Mouse (Mus musculus) spleen, adult 2 months (tissue): ENCODE data around the gene Arl4a. TPM values are rescaled to one million over a fixed set of nuclear protein-coding genes. Genes with fewer than 3 reads are reported as not detected.

Source experiments
- DNase-seq, 2 experiments: peaks; one replicate each; pipeline versions ENCODE4 v3.0.0 to v3.0.0-alpha.2; 2012 to 2021; ENCODE audit warnings: low spot score in 2 of 2, low read depth in 1 of 2
- H3K27ac ChIP-seq: fragments of 200-500 bp; 2 replicates; pipeline ENCODE4 v1.5.1; 2012; ENCODE audit warnings: low read length, inconsistent platforms; ENCODE audit not compliant: insufficient read depth
- H3K27me3 ChIP-seq: fragments of 200-500 bp; 2 replicates; pipeline ENCODE4 v1.6.1; 2012; ENCODE audit warnings: mild to moderate bottlenecking, moderate library complexity, low read length, inconsistent platforms; ENCODE audit not compliant: control insufficient read depth, insufficient read depth
- H3K36me3 ChIP-seq: fragments of 200-500 bp; 2 replicates; pipeline ENCODE4 v1.6.1; 2012; ENCODE audit warnings: mild to moderate bottlenecking, low read length, inconsistent platforms; ENCODE audit not compliant: control insufficient read depth, insufficient read depth
- H3K4me1 ChIP-seq: fragments of 200-500 bp; 2 replicates; pipeline ENCODE4 v1.6.1; 2011; ENCODE audit warnings: inconsistent platforms; ENCODE audit not compliant: control insufficient read depth, insufficient read depth, insufficient read length
- H3K4me3 ChIP-seq: fragments of 200-500 bp; 2 replicates; pipeline ENCODE4 v1.5.1; 2011; ENCODE audit warnings: mild to moderate bottlenecking, inconsistent platforms; ENCODE audit not compliant: insufficient read depth, insufficient read length; ENCODE audit errors: extremely low read depth
- CTCF ChIP-seq: fragments of 200-500 bp; IDR thresholded peaks from 2 replicates; pipeline ENCODE4 v1.5.1; 2011; ENCODE audit warnings: mild to moderate bottlenecking, inconsistent platforms; ENCODE audit not compliant: insufficient read depth, insufficient read length, insufficient replicate concordance; ENCODE audit errors: extremely low read depth
- POLR2A ChIP-seq: fragments of 200-500 bp; IDR thresholded peaks from 2 replicates; pipeline ENCODE4 v1.6.1; 2011; ENCODE audit warnings: low read depth, low read length, inconsistent platforms
- WGBS: fragments of 180-500 bp; shearing (Covaris S2); methylation state at CpG from one replicate; pipeline ENCODE4 v1.1.7; 2018; 5-methylcytosine and 5-hydroxymethylcytosine counted together
- polyA plus RNA-seq: library from polyadenylated mRNA; depleted of rRNA; stranded (reverse); fragments of >200 nt; gene quantifications from 2 replicates; pipeline ENCODE4 v1.2.3, GENCODE M21; 2012

Arl4a gene
- polyA plus RNA-seq, 1 experiment = 5.8 TPM

GRCm38 (mm10) chr12:39979066-39979465, 58.8 kb downstream of the Arl4a start:
- Histone ChIP-seq H3K36me3 (no peaks in the 10 kb centered on the region), H3K4me1 (no peaks in the 10 kb centered on the region), H3K27ac (no peak overlapping the region), H3K27me3 (no peaks in the 10 kb centered on the region), H3K4me3 (no peak overlapping the region)
- no peak for DNase-seq
- TF ChIP-seq CTCF (no peak), POLR2A (no peak)
- WGBS = 94% methylated on average over 5 of the region's 5 CpGs

GRCm38 (mm10) chr12:39977996-39978590, 59.7 kb downstream of the Arl4a start:
- DNase-seq = no peak
- Histone ChIP-seq H3K4me3 (no peak overlapping the region), H3K27me3 (no peaks in the 10 kb centered on the region), H3K4me1 (no peaks in the 10 kb centered on the region), H3K36me3 (no peaks in the 10 kb centered on the region), H3K27ac (no peak overlapping the region)
- TF ChIP-seq CTCF = no peak
- no peak for TF ChIP-seq POLR2A
- WGBS = 83% methylated on average over 8 of the region's 8 CpGs

GRCm38 (mm10) chr12:39976426-39976825, 61.4 kb downstream of the Arl4a start:
- no peaks in the 10 kb centered on the region for H3K27me3 ChIP-seq
- WGBS = 97% methylated on average over 2 of the region's 2 CpGs
- no peak overlapping the region for H3K4me3 ChIP-seq
- DNase-seq = no peak
- H3K27ac ChIP-seq = no peak overlapping the region
- no peaks in the 10 kb centered on the region for H3K4me1 ChIP-seq
- H3K36me3 ChIP-seq = no peaks in the 10 kb centered on the region
- TF ChIP-seq POLR2A = no peak
- TF ChIP-seq CTCF = no peak

- Histone ChIP-seq H3K27ac (no peak overlapping the region), H3K4me3 (no peak overlapping the region), H3K36me3 (no peaks in the 10 kb centered on the region), H3K27me3 (no peaks in the 10 kb centered on the region), H3K4me1 (no peaks in the 10 kb centered on the region)
- TF ChIP-seq CTCF = no peak
- TF ChIP-seq POLR2A = no peak
- DNase-seq = no peak
- 71% methylated on average over 9 of the region's 9 CpGs for WGBS
Observed at GRCm38 (mm10) chr12:39975829-39976340, 61.9 kb downstream of the Arl4a start.

GRCm38 (mm10) chr12:39974977-39975583, 62.7 kb downstream of the Arl4a start:
- no peak overlapping the region for H3K4me3 ChIP-seq
- no peaks in the 10 kb centered on the region for H3K36me3 ChIP-seq
- no peaks in the 10 kb centered on the region for H3K4me1 ChIP-seq
- no peak for DNase-seq
- H3K27ac ChIP-seq = no peak overlapping the region
- 66% methylated on average over 4 of the region's 4 CpGs for WGBS
- TF ChIP-seq POLR2A (no peak), CTCF (no peak)
- H3K27me3 ChIP-seq = no peaks in the 10 kb centered on the region

- TF ChIP-seq CTCF (no peak), POLR2A (no peak)
- DNase-seq = no peak
- H3K4me1 ChIP-seq = no peaks in the 10 kb centered on the region
- H3K4me3 ChIP-seq = no peak overlapping the region
- no peaks in the 10 kb centered on the region for H3K27me3 ChIP-seq
- 94% methylated on average over 1 of the region's 1 CpGs for WGBS
- H3K27ac ChIP-seq = no peak overlapping the region
- H3K36me3 ChIP-seq = no peaks in the 10 kb centered on the region
Observed at GRCm38 (mm10) chr12:39974273-39974672, 63.6 kb downstream of the Arl4a start.

GRCm38 (mm10) chr12:39969500-39969899, 68.3 kb downstream of the Arl4a start:
- Histone ChIP-seq H3K4me3 (no peak overlapping the region), H3K36me3 (no peaks in the 10 kb centered on the region), H3K27me3 (no peaks in the 10 kb centered on the region), H3K27ac (no peak overlapping the region), H3K4me1 (no peaks in the 10 kb centered on the region)
- no peak for DNase-seq
- TF ChIP-seq CTCF (no peak), POLR2A (no peak)
